Mouse (Mus musculus): ENCODE data around the gene Cfap97d2. TPM values are rescaled to one million over a fixed set of nuclear protein-coding genes. Genes with fewer than 3 reads are reported as not detected.

Gene Cfap97d2
- polyA plus RNA-seq, 1 experiment from 2014 or later = 1.6 TPM

DNA sequence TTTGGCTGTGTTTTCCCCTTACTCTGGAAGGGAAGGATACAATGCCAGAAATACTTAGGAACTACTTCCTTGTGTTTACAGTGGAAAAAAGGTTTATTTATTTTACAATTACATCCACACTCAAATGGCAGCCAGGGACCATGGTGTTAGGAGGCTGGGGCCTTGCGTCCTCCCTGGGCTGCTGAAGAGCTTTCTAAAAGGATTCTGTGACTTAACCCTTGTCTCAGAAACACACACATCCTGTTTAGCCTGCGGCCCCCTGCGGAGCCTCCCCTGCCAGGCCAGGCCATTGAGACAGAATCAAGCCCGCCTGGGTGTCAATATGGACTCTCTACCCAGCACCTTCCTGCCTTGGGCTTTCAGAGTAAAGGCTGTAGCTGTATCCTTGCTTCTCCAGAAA lies 2.9 kb upstream of the Cfap97d2 start:
- no peak overlapping the region for H3K9ac ChIP-seq (replicated peaks; ENCODE audit: low read length)
- no peak overlapping the region for H3K4me3 ChIP-seq (replicated peaks; ENCODE audit: low read depth, low read length)
- 64% methylated on average over 4 of the region's 4 CpGs for WGBS
- H3K36me3 ChIP-seq (ENCODE audit: control insufficient read depth, insufficient read depth, low read length) = no peaks in the 10 kb centered on the region
- DNase-seq (no peak), ATAC-seq (ENCODE audit: low FRiP score, low TSS enrichment) (no peak)
- no peak overlapping the region for H3K4me2 ChIP-seq (ENCODE audit: low read length)
- no peak overlapping the region for H3K27ac ChIP-seq (replicated peaks; ENCODE audit: low read depth, low read length)
- H3K27me3 ChIP-seq (ENCODE audit: control insufficient read depth, insufficient read depth, low read length) = no peaks in the 10 kb centered on the region
- H3K9me3 ChIP-seq (ENCODE audit: control insufficient read depth, low read length) = no peaks in the 10 kb centered on the region
- H3K4me1 ChIP-seq (ENCODE audit: control insufficient read depth, insufficient read depth, low read length) = peaks cover 11% of the 10 kb centered on the region; the same call in 1 of the 2 replicates

DNA sequence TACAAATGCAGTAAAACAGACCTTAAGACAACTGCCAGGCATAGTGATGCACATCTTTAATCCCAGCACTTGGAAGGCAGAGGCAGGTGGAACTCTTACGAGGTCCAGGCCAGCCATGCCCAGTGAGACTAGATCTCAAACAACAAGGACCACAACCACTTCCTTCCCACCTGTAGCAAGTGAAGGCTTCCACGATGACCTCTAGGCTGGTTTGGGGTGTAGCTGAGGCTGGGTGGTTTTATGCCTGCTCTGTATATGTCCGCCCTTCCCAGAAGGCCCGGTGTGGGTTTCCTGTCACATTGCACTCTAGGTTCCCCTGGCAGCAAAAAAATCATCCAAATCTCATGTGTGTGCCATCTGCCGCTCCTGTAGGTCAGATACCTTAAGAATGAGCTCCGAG lies 1.9 kb upstream of the Cfap97d2 start:
- DNase-seq (no peak), ATAC-seq (ENCODE audit: low FRiP score, low TSS enrichment) (no peak)
- H3K27me3 ChIP-seq (ENCODE audit: control insufficient read depth, insufficient read depth, low read length) = no peaks in the 10 kb centered on the region
- WGBS = 95% methylated on average over 6 of the region's 6 CpGs
- peaks cover 11% of the 10 kb centered on the region; the same call in 1 of the 2 replicates for H3K4me1 ChIP-seq (ENCODE audit: control insufficient read depth, insufficient read depth, low read length)
- H3K4me2 ChIP-seq (ENCODE audit: low read length) = no peak overlapping the region
- no peak overlapping the region for H3K27ac ChIP-seq (replicated peaks; ENCODE audit: low read depth, low read length)
- H3K36me3 ChIP-seq (ENCODE audit: control insufficient read depth, insufficient read depth, low read length) = no peaks in the 10 kb centered on the region
- no peak overlapping the region for H3K9ac ChIP-seq (replicated peaks; ENCODE audit: low read length)
- no peak overlapping the region for H3K4me3 ChIP-seq (replicated peaks; ENCODE audit: low read depth, low read length)
- no peaks in the 10 kb centered on the region for H3K9me3 ChIP-seq (ENCODE audit: control insufficient read depth, low read length)

- ATAC-seq (ENCODE audit: low FRiP score, low TSS enrichment) (no peak), DNase-seq (no peak)
- no peaks in the 10 kb centered on the region for H3K27me3 ChIP-seq (ENCODE audit: control insufficient read depth, insufficient read depth, low read length)
- peaks cover 11% of the 10 kb centered on the region; the same call in 1 of the 2 replicates for H3K4me1 ChIP-seq (ENCODE audit: control insufficient read depth, insufficient read depth, low read length)
- H3K4me3 ChIP-seq (replicated peaks; ENCODE audit: low read depth, low read length) = no peak overlapping the region
- no peak overlapping the region for H3K4me2 ChIP-seq (ENCODE audit: low read length)
- no peak overlapping the region for H3K9ac ChIP-seq (replicated peaks; ENCODE audit: low read length)
- H3K27ac ChIP-seq (replicated peaks; ENCODE audit: low read depth, low read length) = no peak overlapping the region
- H3K36me3 ChIP-seq (ENCODE audit: control insufficient read depth, insufficient read depth, low read length) = no peaks in the 10 kb centered on the region
- 94% methylated on average over 4 of the region's 4 CpGs for WGBS
- H3K9me3 ChIP-seq (ENCODE audit: control insufficient read depth, low read length) = no peaks in the 10 kb centered on the region
Observed at GRCm38 (mm10) chr8:13704301-13704700, 1.4 kb upstream of the Cfap97d2 start.

- no peaks in the 10 kb centered on the region for H3K9me3 ChIP-seq (ENCODE audit: control insufficient read depth, low read length)
Observed at GRCm38 (mm10) chr8:13706918-13707317, 1.2 kb downstream of the Cfap97d2 start.

DNA sequence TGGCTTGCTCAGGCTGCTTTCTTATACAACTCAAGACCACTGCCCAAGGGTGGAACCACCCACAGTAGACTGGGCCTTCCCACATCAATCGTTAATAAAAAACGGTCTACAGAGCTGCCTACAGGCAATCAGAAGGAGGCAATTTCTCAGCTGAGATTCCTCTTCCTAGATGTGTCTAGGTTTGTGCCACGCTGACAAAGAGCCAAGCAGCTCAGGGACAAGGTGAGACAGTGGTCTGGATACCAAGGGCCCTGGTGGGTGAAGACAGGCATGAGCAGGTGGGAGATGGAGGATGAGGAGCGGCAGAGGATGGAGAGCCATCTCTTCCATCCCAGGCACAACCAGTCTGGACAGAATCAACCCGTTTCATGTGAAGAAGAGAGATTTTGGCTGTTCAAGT lies 2.8 kb downstream of the Cfap97d2 start:
- no peak overlapping the region for H3K27ac ChIP-seq (replicated peaks; ENCODE audit: low read depth, low read length)
- H3K4me3 ChIP-seq (replicated peaks; ENCODE audit: low read depth, low read length) = no peak overlapping the region
- ATAC-seq (ENCODE audit: low FRiP score, low TSS enrichment) (no peak), DNase-seq (no peak)
- no peaks in the 10 kb centered on the region for H3K27me3 ChIP-seq (ENCODE audit: control insufficient read depth, insufficient read depth, low read length)
- H3K9ac ChIP-seq (replicated peaks; ENCODE audit: low read length) = no peak overlapping the region
- no peaks in the 10 kb centered on the region for H3K9me3 ChIP-seq (ENCODE audit: control insufficient read depth, low read length)
- 89% methylated on average over 5 of the region's 5 CpGs for WGBS
- no peaks in the 10 kb centered on the region for H3K36me3 ChIP-seq (ENCODE audit: control insufficient read depth, insufficient read depth, low read length)
- no peak overlapping the region for H3K4me2 ChIP-seq (ENCODE audit: low read length)
- peaks cover 11% of the 10 kb centered on the region; the same call in 1 of the 2 replicates for H3K4me1 ChIP-seq (ENCODE audit: control insufficient read depth, insufficient read depth, low read length)

More at GRCm38 (mm10) chr8:13706918-13707317, 1.2 kb downstream of the Cfap97d2 start:
- ATAC-seq (ENCODE audit: low FRiP score, low TSS enrichment) = no peak
- no peak overlapping the region for H3K9ac ChIP-seq (replicated peaks; ENCODE audit: low read length)
- H3K4me3 ChIP-seq (replicated peaks; ENCODE audit: low read depth, low read length) = no peak overlapping the region
- DNase-seq = no peak
- no peaks in the 10 kb centered on the region for H3K36me3 ChIP-seq (ENCODE audit: control insufficient read depth, insufficient read depth, low read length)
- H3K27me3 ChIP-seq (ENCODE audit: control insufficient read depth, insufficient read depth, low read length) = no peaks in the 10 kb centered on the region
- 92% methylated on average over 5 of the region's 5 CpGs for WGBS
- H3K27ac ChIP-seq (replicated peaks; ENCODE audit: low read depth, low read length) = no peak overlapping the region
- H3K4me2 ChIP-seq (ENCODE audit: low read length) = no peak overlapping the region
- H3K4me1 ChIP-seq (ENCODE audit: control insufficient read depth, insufficient read depth, low read length) = peaks cover 11% of the 10 kb centered on the region; the same call in 1 of the 2 replicates

GRCm38 (mm10) chr8:13718980-13719379 lies 13.3 kb downstream of the Cfap97d2 start:
- no peak overlapping the region for H3K4me3 ChIP-seq (replicated peaks; ENCODE audit: low read depth, low read length)
- WGBS = 91% methylated on average over 8 of the region's 8 CpGs
- no peaks in the 10 kb centered on the region for H3K4me1 ChIP-seq (ENCODE audit: control insufficient read depth, insufficient read depth, low read length)
- no peaks in the 10 kb centered on the region for H3K36me3 ChIP-seq (ENCODE audit: control insufficient read depth, insufficient read depth, low read length)
- no peaks in the 10 kb centered on the region for H3K9me3 ChIP-seq (ENCODE audit: control insufficient read depth, low read length)
- ATAC-seq (ENCODE audit: low FRiP score, low TSS enrichment) = no peak
- no peaks in the 10 kb centered on the region for H3K27me3 ChIP-seq (ENCODE audit: control insufficient read depth, insufficient read depth, low read length)
- no peak overlapping the region for H3K9ac ChIP-seq (replicated peaks; ENCODE audit: low read length)
- H3K4me2 ChIP-seq (ENCODE audit: low read length) = no peak overlapping the region
- no peak overlapping the region for H3K27ac ChIP-seq (replicated peaks; ENCODE audit: low read depth, low read length)
- no peak for DNase-seq

- peak; percentile 82 for DNase-seq
- Histone ChIP-seq H3K27ac (replicated peaks; ENCODE audit: low read depth, low read length) (no peak overlapping the region), H3K27me3 (ENCODE audit: control insufficient read depth, insufficient read depth, low read length) (no peaks in the 10 kb centered on the region), H3K4me1 (ENCODE audit: control insufficient read depth, insufficient read depth, low read length) (no peaks in the 10 kb centered on the region), H3K9ac (replicated peaks; ENCODE audit: low read length) (no peak overlapping the region), H3K4me2 (ENCODE audit: low read length) (no peak overlapping the region), H3K36me3 (ENCODE audit: control insufficient read depth, insufficient read depth, low read length) (no peaks in the 10 kb centered on the region), H3K9me3 (ENCODE audit: control insufficient read depth, low read length) (no peaks in the 10 kb centered on the region), H3K4me3 (replicated peaks; ENCODE audit: low read depth, low read length) (no peak overlapping the region)
- no peak for ATAC-seq (ENCODE audit: low FRiP score, low TSS enrichment)
Observed at GRCm38 (mm10) chr8:13725722-13726121, 20.0 kb downstream of the Cfap97d2 start.

DNA sequence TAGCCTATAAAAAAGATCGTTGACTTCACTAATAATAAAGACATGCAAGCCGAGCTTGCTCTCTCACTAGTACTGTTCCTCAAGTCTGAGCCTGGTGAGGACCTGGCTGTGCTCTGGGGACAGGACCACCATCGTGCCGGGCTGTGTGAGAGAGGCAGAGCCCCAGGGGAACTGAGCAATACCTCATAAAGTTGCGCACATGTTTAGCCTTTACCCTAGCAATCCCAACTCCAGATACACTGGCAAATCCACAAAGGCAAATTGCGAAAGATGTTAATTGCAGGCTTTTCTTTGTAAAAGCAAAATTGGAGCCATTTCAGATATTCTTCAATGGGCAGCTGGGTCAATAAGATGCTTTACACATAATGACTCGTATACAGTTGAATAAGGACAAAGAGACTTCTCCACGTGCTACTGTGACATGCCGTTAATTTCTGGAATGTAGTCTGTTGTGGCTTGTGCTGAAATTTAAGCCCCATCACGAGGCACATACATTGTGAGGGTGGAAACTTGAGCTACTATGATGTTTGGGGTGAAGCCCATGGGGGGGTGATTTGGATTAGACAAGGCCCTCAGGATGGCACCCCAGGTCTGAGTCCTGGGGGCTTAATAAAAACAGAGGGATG lies 21.9 kb downstream of the Cfap97d2 start:
- Histone ChIP-seq H3K4me2 (ENCODE audit: low read length) (no peak overlapping the region), H3K4me3 (replicated peaks; ENCODE audit: low read depth, low read length) (no peak overlapping the region), H3K9me3 (ENCODE audit: control insufficient read depth, low read length) (no peaks in the 10 kb centered on the region), H3K4me1 (ENCODE audit: control insufficient read depth, insufficient read depth, low read length) (no peaks in the 10 kb centered on the region), H3K36me3 (ENCODE audit: control insufficient read depth, insufficient read depth, low read length) (no peaks in the 10 kb centered on the region), H3K27me3 (ENCODE audit: control insufficient read depth, insufficient read depth, low read length) (no peaks in the 10 kb centered on the region), H3K27ac (replicated peaks; ENCODE audit: low read depth, low read length) (no peak overlapping the region), H3K9ac (replicated peaks; ENCODE audit: low read length) (no peak overlapping the region)
- ATAC-seq (ENCODE audit: low FRiP score, low TSS enrichment) = no peak
- WGBS = 73% methylated on average over 10 of the region's 10 CpGs
- DNase-seq = no peak

DNA sequence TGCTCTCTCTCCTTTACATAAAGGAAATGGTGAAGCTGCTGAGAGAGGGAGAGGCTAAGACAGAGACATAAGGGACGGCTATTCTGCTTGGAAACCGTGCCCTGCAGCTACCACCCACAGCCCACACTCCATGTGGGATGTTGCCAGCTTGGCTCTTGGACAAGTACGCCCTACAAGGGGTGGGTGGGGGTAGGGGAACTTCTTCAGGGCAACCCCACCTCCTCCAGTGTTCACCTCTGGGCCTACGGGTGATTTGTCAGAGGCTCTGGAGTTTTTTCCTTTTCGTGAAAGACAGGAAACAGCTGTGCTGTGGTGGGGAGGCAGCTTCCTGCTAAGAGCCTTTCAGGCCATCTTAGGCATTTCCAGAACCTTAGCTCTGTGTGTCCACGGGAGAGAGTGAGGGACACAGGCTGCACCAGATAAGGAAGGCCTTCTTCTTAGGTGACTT lies 34.7 kb downstream of the Cfap97d2 start:
- H3K27ac ChIP-seq (replicated peaks; ENCODE audit: low read depth, low read length) = no peak overlapping the region
- no peaks in the 10 kb centered on the region for H3K4me1 ChIP-seq (ENCODE audit: control insufficient read depth, insufficient read depth, low read length)
- no peaks in the 10 kb centered on the region for H3K36me3 ChIP-seq (ENCODE audit: control insufficient read depth, insufficient read depth, low read length)
- H3K9ac ChIP-seq (replicated peaks; ENCODE audit: low read length) = no peak overlapping the region
- H3K4me2 ChIP-seq (ENCODE audit: low read length) = no peak overlapping the region
- DNase-seq = no peak
- H3K4me3 ChIP-seq (replicated peaks; ENCODE audit: low read depth, low read length) = no peak overlapping the region
- H3K9me3 ChIP-seq (ENCODE audit: control insufficient read depth, low read length) = no peaks in the 10 kb centered on the region
- no peaks in the 10 kb centered on the region for H3K27me3 ChIP-seq (ENCODE audit: control insufficient read depth, insufficient read depth, low read length)
- 65% methylated on average over 6 of the region's 6 CpGs for WGBS
- no peak for ATAC-seq (ENCODE audit: low FRiP score, low TSS enrichment)

Measured in midbrain, embryonic 14.5 days (tissue).